Mouse (Mus musculus): ENCODE results near the gene Calcoco1. TPM values are rescaled to one million over a fixed set of nuclear protein-coding genes. Genes with fewer than 3 reads are reported as not detected.

Gene Calcoco1
- total and polyA plus RNA-seq, 3 experiments: 2.9 to 19.0 TPM; not detected in 1

DNA sequence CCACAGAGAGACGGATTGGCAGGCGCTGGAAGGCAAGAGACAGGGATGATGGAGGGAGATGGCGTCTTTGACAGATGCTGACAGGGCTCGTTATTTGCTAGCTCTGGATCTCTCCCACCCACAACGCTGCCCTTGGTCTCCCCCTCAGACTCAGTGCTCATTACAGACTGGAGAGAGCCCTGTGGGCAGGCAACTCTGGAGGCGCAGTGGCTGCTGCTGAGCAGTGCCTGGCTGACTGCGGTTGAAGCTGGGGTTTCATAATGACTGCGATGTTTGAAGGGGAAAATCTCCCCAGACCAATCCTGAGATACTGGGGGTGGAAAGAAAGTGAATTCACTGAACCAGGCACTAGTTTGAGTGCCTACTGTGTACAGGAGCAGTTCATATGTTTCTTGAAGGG lies 21.2 kb upstream of the Calcoco1 start (continued):
- TF ChIP-seq CHD1 (IDR thresholded peaks at IDR 0.05; ENCODE audit: low read depth, low read length) (no peak), BHLHE40 (IDR thresholded peaks at IDR 0.05; ENCODE audit: borderline replicate concordance, low read depth, low read length) (no peak), MXI1 (IDR thresholded peaks at IDR 0.05; ENCODE audit: low read depth, low read length) (no peak)

DNA sequence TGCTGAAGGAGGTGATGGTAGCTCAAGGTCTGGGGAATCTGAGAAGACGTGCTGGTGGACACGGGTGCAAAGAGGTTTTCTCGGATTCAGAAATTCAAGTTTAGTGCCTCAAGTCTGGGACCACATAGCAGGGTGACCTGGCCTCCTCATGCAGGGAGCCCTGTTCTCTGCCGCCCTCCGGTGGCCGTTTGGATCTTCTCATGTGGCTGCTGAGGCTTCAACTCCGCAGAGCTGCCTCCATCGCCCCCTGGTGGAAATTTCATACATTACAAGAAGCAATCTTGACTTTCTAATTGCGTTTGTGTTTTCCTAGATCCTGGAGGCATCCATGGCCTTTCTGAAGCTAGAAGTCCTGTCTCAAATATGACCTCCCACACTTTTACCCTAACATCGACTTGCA lies 20.6 kb upstream of the Calcoco1 start:
- peaks cover 2 to 10% of the 10 kb centered on the region in 2 experiments; a peak in 3 of 4 replicates for H3K27me3 ChIP-seq (ENCODE audit: control insufficient read depth in 1 of 2, insufficient read depth in 2 of 2, low read length in 2 of 2)
- TF ChIP-seq MYC (IDR thresholded peaks at IDR 0.05; ENCODE audit: low read depth, low read length): peak; percentile 88
- TF ChIP-seq E2F4 (IDR thresholded peaks at IDR 0.05; ENCODE audit: borderline replicate concordance, low read depth, low read length): no peak
- no peak for TF ChIP-seq TAL1 (IDR thresholded peaks at IDR 0.05; ENCODE audit: low read length)
- TF ChIP-seq ZKSCAN1 (IDR thresholded peaks at IDR 0.05; ENCODE audit: low read depth, low read length): no peak
- peak; percentile 66; the same call in 1 of the 2 replicates for TF ChIP-seq JUND (IDR thresholded peaks at IDR 0.05; ENCODE audit: low read depth, low read length)
- TF ChIP-seq GABPA (IDR thresholded peaks at IDR 0.05; ENCODE audit: low read depth, low read length): no peak
- TF ChIP-seq ETS1 (IDR thresholded peaks at IDR 0.05; ENCODE audit: low read depth, low read length): no peak
- TF ChIP-seq BHLHE40 (IDR thresholded peaks at IDR 0.05; ENCODE audit: borderline replicate concordance, low read depth, low read length): peak; percentile 53
- TF ChIP-seq POLR2A (IDR thresholded peaks at IDR 0.05; ENCODE audit: control insufficient read depth in 1 of 2, insufficient read depth in 1 of 2, low read depth in 1 of 2, low read length in 2 of 2, poor library complexity in 1 of 2): no peak
- no peak for TF ChIP-seq MEF2A (IDR thresholded peaks at IDR 0.05; ENCODE audit: extremely low read depth, insufficient replicate concordance, low read depth, low read length, poor library complexity, severe bottlenecking)
- TF ChIP-seq HCFC1 (IDR thresholded peaks at IDR 0.05; ENCODE audit: low read depth, low read length): peak; percentile 67; the same call in 1 of the 2 replicates
- TF ChIP-seq ZMIZ1 (IDR thresholded peaks at IDR 0.05; ENCODE audit: low read depth, low read length): no peak
- TF ChIP-seq MAZ (IDR thresholded peaks at IDR 0.05; ENCODE audit: low read depth, low read length): peak; percentile 74; the same call in 1 of the 2 replicates
- no peak for TF ChIP-seq MAFK (IDR thresholded peaks at IDR 0.05; ENCODE audit: borderline replicate concordance, low read depth, low read length)
- peak; percentile 41; the same call in 1 of the 2 replicates for TF ChIP-seq TBP (IDR thresholded peaks at IDR 0.05; ENCODE audit: low read depth, low read length)
- no peak for TF ChIP-seq CHD2 (IDR thresholded peaks at IDR 0.05; ENCODE audit: low read length)
- 0 out of 2 replicates have a peak, but pooled peaks have one; percentile 14 for TF ChIP-seq GATA1 (IDR thresholded peaks at IDR 0.05; ENCODE audit: low read depth, low read length)
- TF ChIP-seq KAT2A (conservative IDR thresholded peaks at IDR 0.05; ENCODE audit: low read depth, low read length): no peak
- TF ChIP-seq SMC3 (IDR thresholded peaks at IDR 0.05; ENCODE audit: low read depth, low read length): peak; percentile 98
- TF ChIP-seq ZNF384 (IDR thresholded peaks at IDR 0.05; ENCODE audit: low read depth, low read length): peak; percentile 46; the same call in 1 of the 2 replicates
- TF ChIP-seq NRF1 (IDR thresholded peaks at IDR 0.05; ENCODE audit: insufficient read depth, low read depth, low read length, poor library complexity, severe bottlenecking): no peak
- no peak for TF ChIP-seq NELFE (IDR thresholded peaks at IDR 0.05; ENCODE audit: low read depth, low read length)
- no peak for TF ChIP-seq USF2 (IDR thresholded peaks at IDR 0.05; ENCODE audit: borderline replicate concordance in 1 of 2, insufficient read depth in 1 of 2, low read depth in 1 of 2, low read length in 2 of 2)
- peak; percentile 100; a peak in 5 of 6 replicates for TF ChIP-seq CTCF (IDR thresholded peaks at IDR 0.05 in 2 of 3, conservative IDR thresholded peaks at IDR 0.05 in 1 of 3; ENCODE audit: control insufficient read depth in 1 of 3, insufficient read depth in 1 of 3, low read depth in 2 of 3, low read length in 3 of 3, poor library complexity in 1 of 3, severe bottlenecking in 1 of 3)
- no peak for TF ChIP-seq POLR2AphosphoS5 (IDR thresholded peaks at IDR 0.05; ENCODE audit: borderline replicate concordance, low read depth, low read length)
- TF ChIP-seq UBTF (IDR thresholded peaks at IDR 0.05; ENCODE audit: borderline replicate concordance, insufficient read depth, low read depth, low read length): no peak
- TF ChIP-seq USF1 (IDR thresholded peaks at IDR 0.05; ENCODE audit: low read depth, low read length): no peak
- TF ChIP-seq POLR2AphosphoS2 (IDR thresholded peaks at IDR 0.05; ENCODE audit: low read length): no peak
- no peak for TF ChIP-seq RCOR1 (IDR thresholded peaks at IDR 0.05; ENCODE audit: low read depth, low read length)
- TF ChIP-seq ELF1 (IDR thresholded peaks at IDR 0.05; ENCODE audit: low read depth, low read length): peak; percentile 46; the same call in 1 of the 2 replicates
- peak; percentile 22; the same call in 1 of the 2 replicates for TF ChIP-seq TCF12 (IDR thresholded peaks at IDR 0.05; ENCODE audit: low read depth, low read length)
- peak; percentile 63 for TF ChIP-seq MAX (IDR thresholded peaks at IDR 0.05; ENCODE audit: low read length)
- peak; percentile 68; the same call in 1 of the 2 replicates for TF ChIP-seq SIN3A (IDR thresholded peaks at IDR 0.05; ENCODE audit: low read length)

More for the DNA sequence above, 20.6 kb upstream of the Calcoco1 start:
- no peaks in the 10 kb centered on the region for H3K9me3 ChIP-seq (replicated peaks; ENCODE audit: insufficient read depth, low read length)
- H3K79me2 ChIP-seq (ENCODE audit: control insufficient read depth, insufficient read depth, low read length, poor library complexity): no peaks in the 10 kb centered on the region
- DNase-seq (ENCODE audit: low read depth, low spot score): peak; percentile 95
- no peak overlapping the region for H3K4me3 ChIP-seq (ENCODE audit: control insufficient read depth in 1 of 2, insufficient read depth in 1 of 2, low read depth in 2 of 2, low read length in 2 of 2)
- peaks cover 0 to 2% of the 10 kb centered on the region in 2 experiments; a peak in 2 of 4 replicates for H3K4me1 ChIP-seq (ENCODE audit: control insufficient read depth in 1 of 2, insufficient read depth in 2 of 2, low read length in 2 of 2)
- 0 out of 4 replicates have a peak, but pooled peaks cover 0 to 3% of the 10 kb centered on the region in 2 experiments for H3K36me3 ChIP-seq (ENCODE audit: control insufficient read depth in 1 of 2, insufficient read depth in 2 of 2, low read length in 2 of 2)
- no peak overlapping the region for H3K9ac ChIP-seq (ENCODE audit: control insufficient read depth, low read depth, low read length, poor library complexity, severe bottlenecking)
- H3K27ac ChIP-seq (ENCODE audit: control insufficient read depth, low read depth, low read length): no peak overlapping the region

All from MEL (cell line).